Mouse (Mus musculus) kidney, adult 2 months (tissue): ENCODE data around the gene Svs6. TPM values are rescaled to one million over a fixed set of nuclear protein-coding genes. Genes with fewer than 3 reads are reported as not detected.

Experiments used
- DNase-seq: peaks from one replicate; pipeline ENCODE4 v3.0.0; 2021
- H3K27ac ChIP-seq: fragments of 200-500 bp; 2 replicates; pipeline ENCODE4 v1.5.1; 2012; ENCODE audit warnings: low read depth, low read length, control low read depth, inconsistent platforms; ENCODE audit not compliant: insufficient read depth
- H3K27me3 ChIP-seq: fragments of 200-500 bp; replicated peaks from 2 replicates; pipeline ENCODE4 v1.6.1; 2012; ENCODE audit warnings: mild to moderate bottlenecking, moderate library complexity, low read length, inconsistent platforms; ENCODE audit not compliant: control insufficient read depth, insufficient read depth
- H3K36me3 ChIP-seq: fragments of 200-500 bp; 2 replicates; pipeline ENCODE4 v1.6.1; 2012; ENCODE audit warnings: mild to moderate bottlenecking, moderate library complexity, low read length, inconsistent platforms; ENCODE audit not compliant: control insufficient read depth, insufficient read depth
- H3K4me1 ChIP-seq: fragments of 200-500 bp; 2 replicates; pipeline ENCODE4 v1.6.1; 2011; ENCODE audit warnings: low read length; ENCODE audit not compliant: control insufficient read depth, insufficient read depth
- H3K4me3 ChIP-seq: fragments of 200-500 bp; 2 replicates; pipeline ENCODE4 v1.5.1; 2011; ENCODE audit warnings: mild to moderate bottlenecking, low read depth, low read length, control low read depth; ENCODE audit not compliant: insufficient read depth
- CTCF ChIP-seq: fragments of 200-500 bp; conservative IDR thresholded peaks from 2 replicates; pipeline ENCODE4 v1.5.1; 2011; ENCODE audit warnings: low read depth, mild to moderate bottlenecking, control low read depth, low read length, moderate library complexity, mixed read lengths; ENCODE audit not compliant: insufficient read depth, insufficient read length
- POLR2A ChIP-seq: fragments of 200-500 bp; IDR thresholded peaks from one replicate; pipeline ENCODE4 v1.6.1; 2011; ENCODE audit warnings: low read depth, low read length, control low read depth
- whole genome bisulfite sequencing: fragments of 180-500 bp; shearing (Covaris S2); methylation state at CpG from one replicate; pipeline ENCODE4 v1.1.7; 2018; 5-methylcytosine and 5-hydroxymethylcytosine counted together
- polyA plus RNA-seq: library from polyadenylated mRNA; depleted of rRNA; stranded (reverse); fragments of >200 nt; gene quantifications from 2 replicates; pipeline ENCODE4 v1.2.3, GENCODE M21; 2012

Svs6 gene
- polyA plus RNA-seq, 1 experiment = not detected

DNA sequence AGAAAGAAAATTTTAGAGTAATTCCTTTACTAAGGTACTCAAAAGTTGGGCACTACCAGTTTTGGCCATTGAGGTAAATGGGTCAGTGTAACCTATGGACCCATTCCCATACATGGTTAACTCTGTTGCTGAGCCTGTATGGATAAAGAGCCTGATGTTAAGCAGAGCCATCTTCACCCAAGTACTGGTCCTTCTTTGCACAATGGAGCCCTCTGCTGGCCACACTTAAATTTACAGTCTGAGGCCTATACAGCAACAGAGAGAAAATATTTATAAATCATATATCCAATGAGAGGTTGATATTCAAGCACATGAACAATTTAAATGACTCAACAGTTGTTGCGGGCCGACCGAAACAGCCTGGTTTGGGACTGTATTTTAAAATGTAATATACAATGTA is 32.4 kb downstream of the Svs6 start:
- no peak overlapping the region for H3K27ac ChIP-seq
- DNase-seq = peak; percentile 21
- H3K27me3 ChIP-seq = no peaks in the 10 kb centered on the region
- TF ChIP-seq CTCF = peak; percentile 27
- TF ChIP-seq POLR2A = no peak
- H3K4me1 ChIP-seq = no peaks in the 10 kb centered on the region
- over 99% methylated on average over 3 of the region's 3 CpGs for WGBS
- no peak overlapping the region for H3K4me3 ChIP-seq
- no peaks in the 10 kb centered on the region for H3K36me3 ChIP-seq

DNA sequence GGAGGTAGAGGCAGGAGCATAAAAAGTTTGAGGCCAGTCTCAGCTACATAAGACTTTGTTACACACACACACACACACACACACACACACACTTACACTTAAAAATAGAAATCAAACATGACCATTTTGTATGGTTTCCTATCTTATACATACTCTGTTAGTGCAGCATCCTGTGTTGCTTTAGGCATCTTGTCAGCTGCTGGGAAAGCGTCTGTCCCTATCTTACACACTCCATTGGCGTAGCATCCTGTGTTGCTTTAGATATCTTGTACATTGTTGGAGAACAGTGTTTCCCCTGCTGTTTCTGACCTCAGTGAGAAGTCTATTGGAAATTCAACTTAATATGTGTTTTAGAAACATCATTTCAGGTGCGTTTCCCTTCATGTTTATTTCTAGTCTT is 36.1 kb downstream of the Svs6 start:
- no peaks in the 10 kb centered on the region for H3K36me3 ChIP-seq
- TF ChIP-seq CTCF (no peak), POLR2A (no peak)
- WGBS = 87% methylated on average over 3 of the region's 3 CpGs
- no peak overlapping the region for H3K4me3 ChIP-seq
- H3K27me3 ChIP-seq = no peaks in the 10 kb centered on the region
- no peak for DNase-seq
- H3K4me1 ChIP-seq = no peaks in the 10 kb centered on the region
- no peak overlapping the region for H3K27ac ChIP-seq

DNA sequence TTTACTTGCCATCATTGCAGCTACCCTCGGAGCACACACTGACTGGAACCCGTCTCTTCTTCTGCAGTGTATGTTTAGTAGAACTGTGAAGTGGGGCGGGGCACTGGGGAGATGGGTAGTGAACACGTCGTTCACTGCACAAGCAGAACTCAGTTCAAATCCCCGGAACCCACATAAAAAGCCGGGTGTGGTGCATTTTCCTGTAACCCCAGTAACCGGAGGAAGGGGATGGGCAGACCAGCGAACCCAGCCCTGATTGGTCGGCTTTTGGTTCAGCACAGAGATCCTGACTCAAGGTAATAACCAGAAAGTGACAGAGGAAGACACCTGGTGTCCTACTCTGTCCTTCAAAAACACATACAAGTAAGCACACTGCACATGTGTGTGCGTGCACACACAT is 36.8 kb downstream of the Svs6 start:
- no peak for TF ChIP-seq POLR2A
- TF ChIP-seq CTCF = no peak
- no peak overlapping the region for H3K4me3 ChIP-seq
- H3K27me3 ChIP-seq = no peaks in the 10 kb centered on the region
- H3K36me3 ChIP-seq = no peaks in the 10 kb centered on the region
- H3K4me1 ChIP-seq = no peaks in the 10 kb centered on the region
- no peak for DNase-seq
- no peak overlapping the region for H3K27ac ChIP-seq
- 89% methylated on average over 11 of the region's 11 CpGs for WGBS

DNA sequence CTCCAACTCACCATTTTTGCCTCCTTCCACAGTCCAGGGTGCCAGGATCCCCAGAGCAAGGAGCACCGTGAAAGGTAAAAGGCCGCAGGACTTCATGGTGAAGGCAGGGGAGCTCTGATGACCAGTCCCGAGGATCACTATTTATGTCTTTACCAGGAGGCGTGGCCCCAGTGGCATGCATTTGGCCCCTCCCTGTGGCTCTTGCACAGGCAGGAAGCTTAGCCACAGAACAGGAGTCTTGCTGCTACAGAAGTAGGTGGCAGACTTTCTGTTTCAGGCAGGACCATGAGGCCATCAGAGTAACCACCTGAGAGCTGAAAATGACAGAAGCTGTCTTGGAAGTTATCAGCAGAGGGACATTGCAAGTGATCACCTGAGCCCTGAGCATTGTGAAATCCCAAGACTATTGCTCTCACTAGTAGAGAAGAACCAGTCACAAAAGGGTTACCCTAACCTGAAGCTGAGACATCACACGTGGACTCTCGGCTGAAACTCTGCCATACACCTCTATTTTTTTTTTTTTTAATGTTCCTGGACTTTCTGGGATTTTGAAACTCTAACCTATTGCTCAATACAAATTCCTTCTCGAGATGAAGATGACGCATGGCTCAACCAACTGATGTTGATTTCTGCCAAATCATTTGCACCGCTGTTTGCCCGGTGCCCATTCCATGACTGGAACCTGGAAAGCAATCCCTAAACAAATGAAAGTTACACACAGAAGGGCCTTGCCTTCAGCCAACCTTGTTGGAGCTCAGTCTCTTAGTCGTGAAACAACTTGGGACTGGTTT is 39.8 kb downstream of the Svs6 start:
- WGBS = 72% methylated on average over 11 of the region's 11 CpGs
- H3K36me3 ChIP-seq = no peaks in the 10 kb centered on the region
- H3K4me3 ChIP-seq = no peak overlapping the region
- no peaks in the 10 kb centered on the region for H3K27me3 ChIP-seq
- no peak for DNase-seq
- no peaks in the 10 kb centered on the region for H3K4me1 ChIP-seq
- TF ChIP-seq POLR2A (no peak), CTCF (no peak)
- no peak overlapping the region for H3K27ac ChIP-seq

DNA sequence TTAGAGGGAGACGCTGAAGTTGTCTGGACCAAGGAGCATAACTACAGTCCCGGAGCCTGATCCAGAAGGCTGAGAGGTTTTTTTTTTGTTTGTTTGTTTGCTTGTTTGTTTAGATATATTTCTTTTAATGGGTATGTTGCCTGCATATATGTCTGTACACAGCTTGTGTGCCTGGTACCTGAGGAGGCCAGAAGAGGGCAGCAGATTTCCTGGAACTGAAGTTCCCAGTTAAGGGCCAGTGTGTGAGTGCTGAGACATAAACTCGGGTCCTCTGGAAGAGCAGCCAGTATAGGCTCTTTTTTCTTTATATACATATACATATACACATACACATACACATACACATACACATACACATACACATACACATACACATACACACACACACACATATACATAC is 41.8 kb downstream of the Svs6 start:
- Histone ChIP-seq H3K27ac (no peak overlapping the region), H3K27me3 (no peaks in the 10 kb centered on the region), H3K36me3 (no peaks in the 10 kb centered on the region), H3K4me1 (no peaks in the 10 kb centered on the region), H3K4me3 (no peak overlapping the region)
- TF ChIP-seq CTCF = peak; percentile 38
- no peak for TF ChIP-seq POLR2A
- no peak for DNase-seq
- WGBS = 82% methylated on average over 3 of the region's 3 CpGs

DNA sequence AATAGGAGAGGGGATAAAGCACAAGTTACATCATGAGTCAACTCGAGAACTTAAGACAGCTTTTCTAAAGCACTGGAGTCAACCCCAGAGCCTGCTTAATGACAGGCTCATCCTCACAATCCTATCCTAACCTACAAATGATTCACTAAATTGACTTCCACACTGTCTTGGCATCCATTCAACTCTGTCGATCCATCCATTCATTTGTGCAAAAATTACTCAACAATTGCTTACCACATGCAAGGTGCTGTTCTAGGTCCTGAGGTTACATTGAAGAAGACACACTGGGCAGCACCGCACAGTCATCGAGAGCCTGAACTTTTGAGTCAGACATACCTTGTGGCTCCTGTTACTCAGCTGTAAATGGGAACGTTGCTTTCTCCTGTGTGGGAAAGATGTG is 42.5 kb downstream of the Svs6 start:
- no peak for DNase-seq
- Histone ChIP-seq H3K27me3 (no peaks in the 10 kb centered on the region), H3K27ac (no peak overlapping the region), H3K4me3 (no peak overlapping the region), H3K36me3 (no peaks in the 10 kb centered on the region), H3K4me1 (no peaks in the 10 kb centered on the region)
- 73% methylated on average over 5 of the region's 5 CpGs for WGBS
- TF ChIP-seq CTCF = no peak
- TF ChIP-seq POLR2A = no peak

DNA sequence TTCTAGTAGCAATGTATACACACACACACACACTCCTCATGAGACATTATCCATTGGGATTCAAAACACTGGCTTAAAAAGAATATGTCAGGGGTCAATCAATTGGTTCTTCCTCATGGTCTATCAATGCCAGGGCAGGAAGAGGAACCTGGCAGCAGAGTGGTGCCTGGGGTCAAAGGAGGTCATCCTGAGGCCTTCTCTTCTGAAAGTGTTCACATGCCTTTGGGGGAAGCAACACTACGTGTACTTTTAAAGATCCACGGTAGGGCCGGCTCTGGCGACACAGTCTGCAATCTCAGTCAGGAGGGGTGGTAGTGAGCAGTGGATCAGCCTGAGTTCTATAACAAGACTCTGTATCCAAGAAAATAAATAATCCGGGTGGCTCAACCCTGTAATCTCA is 43.1 kb downstream of the Svs6 start:
- Histone ChIP-seq H3K4me3 (no peak overlapping the region), H3K27ac (no peak overlapping the region), H3K27me3 (no peaks in the 10 kb centered on the region), H3K36me3 (no peaks in the 10 kb centered on the region), H3K4me1 (no peaks in the 10 kb centered on the region)
- WGBS = 78% methylated on average over 5 of the region's 5 CpGs
- DNase-seq = no peak
- TF ChIP-seq CTCF = no peak
- TF ChIP-seq POLR2A = no peak
